ENCODE assay signal across 9 mouse cellular contexts in genomic region chr3:27899012-27899726, GRCm38 (mm10). TPM values are rescaled to one million over a fixed set of nuclear protein-coding genes. Genes with fewer than 3 reads are reported as not detected.
DNase-seq lines count a peak whose midpoint lies in the region; ATAC-seq and TF ChIP-seq lines count a peak whose summit lies in the region.
"Had no signal": no experiment of that assay in that cellular context is flagged by ENCODE, and none has a peak within 500 bp of the region (broad histone marks: within the 10 kb centered on the region; RNA-seq: fewer than 3 reads in every experiment).

No protein-coding gene starts in this region.

- DNase-seq in liver, embryonic 13.5 days: no peak
- no peak for DNase-seq in liver
- DNase-seq in gastrocnemius, adult 8-10 months (ENCODE audit: low spot score in 2 of 2): peak; percentile 39 to 65
- DNase-seq in cerebellum, postnatal 25 days: no peak
- no peak for DNase-seq in cerebellum, postnatal 36 days

- no peaks in the 10 kb centered on the region for H3K36me3 ChIP-seq in liver, embryonic 13.5 days
- no peaks in the 10 kb centered on the region for H3K36me3 ChIP-seq in small intestine, adult 2 months (ENCODE audit: control insufficient read depth, insufficient read depth, low read length)

- no peak overlapping the region for H3K9ac ChIP-seq in liver, embryonic 13.5 days

- H3K27me3 ChIP-seq in liver, embryonic 13.5 days: no peaks in the 10 kb centered on the region
- H3K27me3 ChIP-seq in small intestine, adult 2 months (ENCODE audit: control insufficient read depth, insufficient read depth, low read length): no peaks in the 10 kb centered on the region

- no peak overlapping the region for H3K4me3 ChIP-seq in liver, embryonic 13.5 days (replicated peaks)
- H3K4me3 ChIP-seq in small intestine, adult 2 months (ENCODE audit: low read depth, low read length): no peak overlapping the region
- H3K4me3 ChIP-seq: erythroblast, embryonic 14.5 days had no signal

- no peak for TF ChIP-seq CTCF in small intestine, adult 2 months (IDR thresholded peaks at IDR 0.05; ENCODE audit: extremely low read depth, insufficient read length, insufficient replicate concordance, low read depth, low read length)

- peak overlapping the region; percentile 23 for H3K27ac ChIP-seq in liver, embryonic 13.5 days
- H3K27ac ChIP-seq in small intestine, adult 2 months (ENCODE audit: insufficient read depth, low read depth, low read length): peak overlapping the region; percentile 50

- peak overlapping the region; percentile 26; the same call in 1 of the 2 replicates for H3K4me2 ChIP-seq in liver, embryonic 13.5 days

- peaks cover 31% of the 10 kb centered on the region for H3K4me1 ChIP-seq in liver, embryonic 13.5 days (replicated peaks)
- H3K4me1 ChIP-seq in small intestine, adult 2 months (ENCODE audit: control insufficient read depth, insufficient read depth, insufficient read length, low read length): peaks cover 10% of the 10 kb centered on the region

- no peak for TF ChIP-seq POLR2A in small intestine, adult 2 months (IDR thresholded peaks at IDR 0.05; ENCODE audit: low read depth, low read length)

- H3K9me3 ChIP-seq in liver, embryonic 13.5 days (replicated peaks): no peaks in the 10 kb centered on the region

- WGBS in liver, embryonic 13.5 days (ENCODE audit: insufficient replicate concordance): 42% methylated on average over 13 of the region's 13 CpGs
- 10% methylated on average over 13 of the region's 13 CpGs for WGBS in small intestine, adult 2 months

- no peak; the same call in 1 of the 2 replicates for ATAC-seq in liver, embryonic 13.5 days (ENCODE audit: low read depth)
- ATAC-seq in hematopoietic stem cell, adult 5-6 weeks (replicated peaks in 1 of 2; ENCODE audit: insufficient read depth in 1 of 2, low FRiP score in 2 of 2, low TSS enrichment in 1 of 2, low read depth in 1 of 2, poor library complexity in 2 of 2, severe bottlenecking in 2 of 2): 0 out of 4 replicates have a peak, but pooled peaks have one; percentile 22 to 35
- no peak for ATAC-seq in monocyte, adult 5-6 weeks (replicated peaks; ENCODE audit: insufficient number of reproducible peaks, low FRiP score, low TSS enrichment, poor library complexity, severe bottlenecking)

RNA-seq across cellular contexts. Expression of gene Tmem212, which starts 3.0 kb away (rescaled TPM):
- not detected in 2 replicates for polyA plus RNA-seq in liver, embryonic 13.5 days (2015; fragmentation: Nextera tagmentation; extraction: Ambion mirVana)
- total RNA-seq in gastrocnemius, adult 8-10 months (2022): not detected
- not detected in 2 replicates for total RNA-seq in hematopoietic stem cell, adult 5-6 weeks (2017)
- not detected in 2 replicates for polyA plus RNA-seq in small intestine, adult 2 months (2012; rRNA removed)
- total RNA-seq in monocyte, adult 5-6 weeks (2017): not detected in 3 replicates
- polyA plus RNA-seq: erythroblast, embryonic 14.5 days had no signal

RNA-seq across cellular contexts. Expression of gene Pld1, which starts 39.3 kb away (rescaled TPM):
- polyA plus RNA-seq in liver, embryonic 13.5 days (2015; fragmentation: Nextera tagmentation; extraction: Ambion mirVana): 2.6 and 3.3 TPM in 2 replicates
- 1 to 10 TPM; 2.5 to 6.8 (median 3.7) TPM for total RNA-seq in gastrocnemius, adult 8-10 months (2022)
- 5.9 and 12.1 TPM in 2 replicates for total RNA-seq in hematopoietic stem cell, adult 5-6 weeks (2017)
- 5.4 and 14.9 TPM in 2 replicates for polyA plus RNA-seq in small intestine, adult 2 months (2012; rRNA removed)
- 12.1 to 16.6 TPM (median 15.1 TPM) in 3 replicates for total RNA-seq in monocyte, adult 5-6 weeks (2017)
- polyA plus RNA-seq: erythroblast, embryonic 14.5 days had no signal

Comparison
In these comparisons a context has a peak if more than half of its experiments do, and no peak if none do; other contexts are left out.
1. ATAC-seq: peak in hematopoietic stem cell, adult 5-6 weeks (2 of 2); none in liver, embryonic 13.5 days (single experiment) and monocyte, adult 5-6 weeks (single experiment).
2. DNase-seq: peak in gastrocnemius, adult 8-10 months (2 of 2); none in liver, embryonic 13.5 days (single experiment), liver (single experiment), cerebellum, postnatal 25 days (0 of 2) and cerebellum, postnatal 36 days (0 of 2).